ENCODE assay signal across 10 mouse cellular contexts in genomic region chr17:3369631-3370030, GRCm38 (mm10). TPM values are rescaled to one million over a fixed set of nuclear protein-coding genes. Genes with fewer than 3 reads are reported as not detected.
DNase-seq lines count a peak whose midpoint lies in the region; ATAC-seq and TF ChIP-seq lines count a peak whose summit lies in the region.
"Had no signal": no experiment of that assay in that cellular context is flagged by ENCODE, and none has a peak within 500 bp of the region (broad histone marks: within the 10 kb centered on the region; RNA-seq: fewer than 3 reads in every experiment).

No protein-coding gene starts in this region.

- no peaks in the 10 kb centered on the region for H3K27me3 ChIP-seq in hindbrain, postnatal 0 days (ENCODE audit: insufficient read depth, low read length)
- no peaks in the 10 kb centered on the region for H3K27me3 ChIP-seq in hindbrain, embryonic 13.5 days
- H3K27me3 ChIP-seq in embryonic facial prominence, embryonic 13.5 days = no peaks in the 10 kb centered on the region
- no peaks in the 10 kb centered on the region for H3K27me3 ChIP-seq in limb, embryonic 15.5 days
- H3K27me3 ChIP-seq in thymus, adult 2 months (ENCODE audit: control insufficient read depth, insufficient read depth, low read length) = no peaks in the 10 kb centered on the region

- DNase-seq in hindbrain, postnatal 0 days (ENCODE audit: low spot score) = no peak
- DNase-seq in adipocyte (ENCODE audit: low spot score) = peak; percentile 93
- DNase-seq in thymus, adult 2 months = no peak
- DNase-seq in right cerebral cortex, postnatal 25 days = no peak
- DNase-seq: right cerebral cortex, postnatal 14 days had no signal

- ATAC-seq in hindbrain, postnatal 0 days = no peak
- no peak for ATAC-seq in hindbrain, embryonic 13.5 days (ENCODE audit: low FRiP score)
- ATAC-seq in embryonic facial prominence, embryonic 13.5 days (ENCODE audit: insufficient number of reproducible peaks, insufficient read depth, low FRiP score, low TSS enrichment, low read depth) = 0 out of 2 replicates have a peak, but pooled peaks have one; percentile 37
- ATAC-seq in limb, embryonic 15.5 days (ENCODE audit: insufficient number of reproducible peaks, low FRiP score, low TSS enrichment, low read depth) = 0 out of 2 replicates have a peak, but pooled peaks have one; percentile 35

- no peak for TF ChIP-seq POLR2A in thymus, adult 2 months (IDR thresholded peaks at IDR 0.05; ENCODE audit: control insufficient read depth, extremely low read depth, insufficient read depth, low read length, poor library complexity)

- H3K36me3 ChIP-seq in hindbrain, postnatal 0 days (ENCODE audit: insufficient read depth, low read length) = no peaks in the 10 kb centered on the region
- no peaks in the 10 kb centered on the region for H3K36me3 ChIP-seq in hindbrain, embryonic 13.5 days
- peaks cover 8% of the 10 kb centered on the region for H3K36me3 ChIP-seq in embryonic facial prominence, embryonic 13.5 days
- no peaks in the 10 kb centered on the region; the same call in none of the 2 replicates for H3K36me3 ChIP-seq in limb, embryonic 15.5 days
- no peaks in the 10 kb centered on the region for H3K36me3 ChIP-seq in thymus, adult 2 months (ENCODE audit: control insufficient read depth, insufficient read depth, low read length)

- H3K4me2 ChIP-seq in hindbrain, postnatal 0 days (ENCODE audit: low read depth, low read length) = no peak overlapping the region
- no peak overlapping the region for H3K4me2 ChIP-seq in hindbrain, embryonic 13.5 days
- H3K4me2 ChIP-seq in embryonic facial prominence, embryonic 13.5 days = peak overlapping the region; percentile 24; the same call in 1 of the 2 replicates
- H3K4me2 ChIP-seq in limb, embryonic 15.5 days = no peak overlapping the region
- H3K4me2 ChIP-seq: liver, embryonic 11.5 days had no signal

- H3K4me3 ChIP-seq in hindbrain, postnatal 0 days (ENCODE audit: low read length) = no peak overlapping the region
- no peak overlapping the region for H3K4me3 ChIP-seq in hindbrain, embryonic 13.5 days
- no peak overlapping the region for H3K4me3 ChIP-seq in embryonic facial prominence, embryonic 13.5 days
- H3K4me3 ChIP-seq in limb, embryonic 15.5 days = no peak overlapping the region
- H3K4me3 ChIP-seq in thymus, adult 2 months (ENCODE audit: control insufficient read depth, insufficient read depth, low read length) = no peak overlapping the region
- H3K4me3 ChIP-seq: erythroblast, embryonic 14.5 days had no signal

- no peaks in the 10 kb centered on the region for H3K4me1 ChIP-seq in hindbrain, postnatal 0 days (ENCODE audit: insufficient read depth, low read length)
- no peaks in the 10 kb centered on the region for H3K4me1 ChIP-seq in hindbrain, embryonic 13.5 days (replicated peaks)
- H3K4me1 ChIP-seq in embryonic facial prominence, embryonic 13.5 days = peaks cover 34% of the 10 kb centered on the region
- peaks cover 29% of the 10 kb centered on the region for H3K4me1 ChIP-seq in limb, embryonic 15.5 days
- no peaks in the 10 kb centered on the region for H3K4me1 ChIP-seq in thymus, adult 2 months (replicated peaks; ENCODE audit: control insufficient read depth, insufficient read depth, low read length)

- peak overlapping the region; percentile 1; the same call in 1 of the 2 replicates for H3K27ac ChIP-seq in hindbrain, postnatal 0 days
- no peak overlapping the region for H3K27ac ChIP-seq in hindbrain, embryonic 13.5 days
- peak overlapping the region; percentile 73 for H3K27ac ChIP-seq in embryonic facial prominence, embryonic 13.5 days
- peak overlapping the region; percentile 47 for H3K27ac ChIP-seq in limb, embryonic 15.5 days
- no peak overlapping the region for H3K27ac ChIP-seq in thymus, adult 2 months (ENCODE audit: control insufficient read depth, insufficient read depth, low read length)

- TF ChIP-seq CTCF in hindbrain, postnatal 0 days (IDR thresholded peaks at IDR 0.05; ENCODE audit: low read depth) = no peak
- TF ChIP-seq CTCF in thymus, adult 2 months (IDR thresholded peaks at IDR 0.05; ENCODE audit: borderline replicate concordance, control insufficient read depth, extremely low read depth, insufficient read depth, low read length, poor library complexity) = no peak

- H3K9ac ChIP-seq in hindbrain, postnatal 0 days (replicated peaks; ENCODE audit: low read length) = no peak overlapping the region
- no peak overlapping the region for H3K9ac ChIP-seq in hindbrain, embryonic 13.5 days
- H3K9ac ChIP-seq in embryonic facial prominence, embryonic 13.5 days = no peak overlapping the region
- H3K9ac ChIP-seq in limb, embryonic 15.5 days = no peak overlapping the region

- WGBS in hindbrain, postnatal 0 days = 60% methylated on average over 4 of the region's 4 CpGs
- 81% methylated on average over 4 of the region's 4 CpGs for WGBS in hindbrain, embryonic 13.5 days
- WGBS in embryonic facial prominence, embryonic 13.5 days = 69% methylated on average over 4 of the region's 4 CpGs
- WGBS in limb, embryonic 15.5 days = 23% methylated on average over 4 of the region's 4 CpGs
- WGBS in thymus, adult 2 months = 96% methylated on average over 4 of the region's 4 CpGs

- no peaks in the 10 kb centered on the region for H3K9me3 ChIP-seq in hindbrain, postnatal 0 days (ENCODE audit: low read length)
- no peaks in the 10 kb centered on the region for H3K9me3 ChIP-seq in hindbrain, embryonic 13.5 days
- no peaks in the 10 kb centered on the region for H3K9me3 ChIP-seq in embryonic facial prominence, embryonic 13.5 days
- no peaks in the 10 kb centered on the region for H3K9me3 ChIP-seq in limb, embryonic 15.5 days

RNA-seq across cellular contexts. Expression of gene Tiam2, which starts 43.3 kb away (rescaled TPM):
- total RNA-seq in hindbrain, postnatal 0 days (2014; rRNA removed) = 8.8 and 9.3 TPM in 2 replicates
- polyA plus RNA-seq in hindbrain, postnatal 0 days (2015; fragmentation: Nextera tagmentation; extraction: Ambion mirVana) = 2.8 and 3.1 TPM in 2 replicates
- 4.1 and 4.9 TPM in 2 replicates for polyA plus RNA-seq in hindbrain, embryonic 13.5 days (2015; fragmentation: Nextera tagmentation; extraction: Ambion mirVana)
- 25.2 and 31.8 TPM in 2 replicates for polyA plus RNA-seq in embryonic facial prominence, embryonic 13.5 days (2015; fragmentation: Nextera tagmentation; extraction: Ambion mirVana)
- polyA plus RNA-seq in limb, embryonic 15.5 days (2015; fragmentation: Nextera tagmentation; extraction: Ambion mirVana) = 17.8 and 19.2 TPM in 2 replicates
- polyA plus RNA-seq in thymus, adult 2 months (2012; rRNA removed) = 0.36 and 0.47 TPM in 2 replicates
- polyA plus RNA-seq: erythroblast, embryonic 14.5 days had no signal

Comparison
In these comparisons a context has a peak if more than half of its experiments do, and no peak if none do; other contexts are left out.
1. H3K27ac ChIP-seq: peak in hindbrain, postnatal 0 days (single experiment), embryonic facial prominence, embryonic 13.5 days (single experiment) and limb, embryonic 15.5 days (single experiment); none in hindbrain, embryonic 13.5 days (single experiment) and thymus, adult 2 months (single experiment).
2. ATAC-seq: peak in embryonic facial prominence, embryonic 13.5 days (single experiment) and limb, embryonic 15.5 days (single experiment); none in hindbrain, postnatal 0 days (single experiment) and hindbrain, embryonic 13.5 days (single experiment).